In the genomic region with DNA sequence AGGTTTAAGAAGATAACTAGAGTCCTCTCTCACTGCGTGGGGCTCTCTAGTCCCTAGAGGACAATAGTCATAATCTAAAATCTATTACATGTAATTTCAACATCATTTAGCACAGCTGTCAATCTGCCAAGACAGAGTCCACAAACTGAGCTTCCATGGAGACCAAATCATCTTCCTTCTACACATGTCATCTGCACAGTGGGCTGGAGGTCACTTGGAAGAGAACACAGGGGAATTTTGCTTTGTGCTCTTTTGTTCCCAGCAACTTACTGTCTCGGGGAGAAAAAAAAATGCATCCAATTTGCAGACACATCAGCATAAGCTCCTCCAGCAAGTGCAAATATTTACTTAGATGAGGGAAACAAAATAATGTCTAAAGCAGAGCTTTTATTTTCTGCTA, we compare ENCODE assay signal across 16 mouse cellular contexts.
A peak's percentile ranks its signal among the peaks of the same experiment; 100 is the strongest.
DNase-seq lines count a peak whose midpoint lies in the region; ATAC-seq and TF ChIP-seq lines count a peak whose summit lies in the region.
"Had no signal": no experiment of that assay in that cellular context is flagged by ENCODE, and none has a peak within 500 bp of the region (broad histone marks: within the 10 kb centered on the region; RNA-seq: fewer than 3 reads in every experiment).

No protein-coding gene starts in this region.

- no peak for ATAC-seq in embryonic facial prominence, embryonic 14.5 days (ENCODE audit: low read depth)
- no peak for ATAC-seq in hindbrain, postnatal 0 days
- no peak for ATAC-seq in hindbrain, embryonic 16.5 days
- ATAC-seq in midbrain, postnatal 0 days (ENCODE audit: low FRiP score) = no peak
- ATAC-seq: CD4-positive, CD25-positive, alpha-beta regulatory T cell, adult 4 months had no signal

- WGBS in embryonic facial prominence, embryonic 14.5 days = 53% methylated on average over 2 of the region's 2 CpGs
- 71% methylated on average over 2 of the region's 2 CpGs for WGBS in embryonic facial prominence, embryonic 10.5 days
- WGBS in hindbrain, postnatal 0 days = 22% methylated on average over 2 of the region's 2 CpGs
- 23% methylated on average over 2 of the region's 2 CpGs for WGBS in hindbrain, embryonic 16.5 days
- 21% methylated on average over 2 of the region's 2 CpGs for WGBS in midbrain, postnatal 0 days

- H3K27ac ChIP-seq in embryonic facial prominence, embryonic 14.5 days (replicated peaks; ENCODE audit: low read depth, low read length) = no peak overlapping the region
- H3K27ac ChIP-seq in embryonic facial prominence, embryonic 10.5 days (replicated peaks) = no peak overlapping the region
- no peak overlapping the region for H3K27ac ChIP-seq in hindbrain, postnatal 0 days
- no peak overlapping the region for H3K27ac ChIP-seq in hindbrain, embryonic 16.5 days (ENCODE audit: low read depth, low read length)
- H3K27ac ChIP-seq in midbrain, postnatal 0 days (ENCODE audit: low read depth, low read length) = no peak overlapping the region
- H3K27ac ChIP-seq: heart, embryonic 13.5 days; liver, embryonic 15.5 days had no signal

- no peaks in the 10 kb centered on the region for H3K36me3 ChIP-seq in embryonic facial prominence, embryonic 14.5 days (ENCODE audit: control insufficient read depth, insufficient read depth, low read length)
- H3K36me3 ChIP-seq in embryonic facial prominence, embryonic 10.5 days (replicated peaks) = no peaks in the 10 kb centered on the region
- no peaks in the 10 kb centered on the region for H3K36me3 ChIP-seq in hindbrain, postnatal 0 days (ENCODE audit: insufficient read depth, low read length)
- H3K36me3 ChIP-seq in hindbrain, embryonic 16.5 days (ENCODE audit: control insufficient read depth, insufficient read depth, low read length) = no peaks in the 10 kb centered on the region
- H3K36me3 ChIP-seq in midbrain, postnatal 0 days (ENCODE audit: insufficient read depth, low read length) = no peaks in the 10 kb centered on the region
- H3K36me3 ChIP-seq: heart, embryonic 13.5 days; liver, embryonic 15.5 days had no signal

- no peak overlapping the region for H3K9ac ChIP-seq in embryonic facial prominence, embryonic 14.5 days (ENCODE audit: low read depth, low read length)
- H3K9ac ChIP-seq in hindbrain, postnatal 0 days (replicated peaks; ENCODE audit: low read length) = no peak overlapping the region
- no peak overlapping the region for H3K9ac ChIP-seq in hindbrain, embryonic 16.5 days (ENCODE audit: low read depth, low read length)
- no peak overlapping the region for H3K9ac ChIP-seq in midbrain, postnatal 0 days (replicated peaks; ENCODE audit: low read length, poor library complexity, severe bottlenecking)
- H3K9ac ChIP-seq: heart, embryonic 13.5 days; liver, embryonic 15.5 days had no signal

- no peak overlapping the region for H3K4me3 ChIP-seq in embryonic facial prominence, embryonic 14.5 days (ENCODE audit: low read depth, low read length)
- no peak overlapping the region for H3K4me3 ChIP-seq in embryonic facial prominence, embryonic 10.5 days
- no peak overlapping the region for H3K4me3 ChIP-seq in hindbrain, postnatal 0 days (ENCODE audit: low read length)
- H3K4me3 ChIP-seq in hindbrain, embryonic 16.5 days (ENCODE audit: low read length) = no peak overlapping the region
- H3K4me3 ChIP-seq in midbrain, postnatal 0 days (ENCODE audit: low read depth, low read length) = no peak overlapping the region
- H3K4me3 ChIP-seq: heart, embryonic 13.5 days; liver, embryonic 15.5 days had no signal

- no peak overlapping the region for H3K4me2 ChIP-seq in embryonic facial prominence, embryonic 14.5 days (ENCODE audit: low read depth, low read length)
- H3K4me2 ChIP-seq in hindbrain, postnatal 0 days (ENCODE audit: low read depth, low read length) = no peak overlapping the region
- H3K4me2 ChIP-seq in hindbrain, embryonic 16.5 days (ENCODE audit: low read length) = no peak overlapping the region
- H3K4me2 ChIP-seq in midbrain, postnatal 0 days (ENCODE audit: low read depth, low read length, poor library complexity, severe bottlenecking) = no peak overlapping the region
- H3K4me2 ChIP-seq: heart, embryonic 13.5 days; liver, embryonic 15.5 days had no signal

- no peaks in the 10 kb centered on the region for H3K27me3 ChIP-seq in embryonic facial prominence, embryonic 14.5 days (replicated peaks; ENCODE audit: control insufficient read depth, insufficient read depth, low read length)
- no peaks in the 10 kb centered on the region for H3K27me3 ChIP-seq in embryonic facial prominence, embryonic 10.5 days (replicated peaks; ENCODE audit: low read depth, poor library complexity, severe bottlenecking)
- no peaks in the 10 kb centered on the region for H3K27me3 ChIP-seq in hindbrain, postnatal 0 days (ENCODE audit: insufficient read depth, low read length)
- no peaks in the 10 kb centered on the region for H3K27me3 ChIP-seq in hindbrain, embryonic 16.5 days (replicated peaks; ENCODE audit: control insufficient read depth, insufficient read depth, low read length)
- H3K27me3 ChIP-seq in midbrain, postnatal 0 days (ENCODE audit: insufficient read depth, low read length) = no peaks in the 10 kb centered on the region
- H3K27me3 ChIP-seq: heart, embryonic 13.5 days; liver, embryonic 15.5 days had no signal

- no peaks in the 10 kb centered on the region for H3K4me1 ChIP-seq in embryonic facial prominence, embryonic 14.5 days (ENCODE audit: control insufficient read depth, insufficient read depth, low read length)
- no peaks in the 10 kb centered on the region for H3K4me1 ChIP-seq in embryonic facial prominence, embryonic 10.5 days
- H3K4me1 ChIP-seq in hindbrain, postnatal 0 days (ENCODE audit: insufficient read depth, low read length) = no peaks in the 10 kb centered on the region
- H3K4me1 ChIP-seq in hindbrain, embryonic 16.5 days (ENCODE audit: control insufficient read depth, insufficient read depth, low read depth, low read length) = no peaks in the 10 kb centered on the region
- no peaks in the 10 kb centered on the region for H3K4me1 ChIP-seq in midbrain, postnatal 0 days (ENCODE audit: insufficient read depth, low read length)
- H3K4me1 ChIP-seq: heart, embryonic 13.5 days; liver, embryonic 15.5 days had no signal

- H3K9me3 ChIP-seq in embryonic facial prominence, embryonic 14.5 days (ENCODE audit: control insufficient read depth, low read length) = no peaks in the 10 kb centered on the region
- no peaks in the 10 kb centered on the region for H3K9me3 ChIP-seq in embryonic facial prominence, embryonic 10.5 days
- H3K9me3 ChIP-seq in hindbrain, postnatal 0 days (ENCODE audit: low read length) = no peaks in the 10 kb centered on the region
- H3K9me3 ChIP-seq in hindbrain, embryonic 16.5 days (ENCODE audit: control insufficient read depth, low read length) = no peaks in the 10 kb centered on the region
- H3K9me3 ChIP-seq in midbrain, postnatal 0 days (ENCODE audit: low read length) = no peaks in the 10 kb centered on the region
- H3K9me3 ChIP-seq: heart, embryonic 13.5 days; liver, embryonic 15.5 days had no signal

- DNase-seq in embryonic facial prominence, embryonic 14.5 days (ENCODE audit: low spot score) = peak; percentile 0
- DNase-seq in embryonic facial prominence, embryonic 10.5 days (ENCODE audit: low spot score) = no peak
- peak; percentile 25 for DNase-seq in hindbrain, postnatal 0 days (ENCODE audit: low spot score)
- peak; percentile 46 for DNase-seq in MN1 (ENCODE audit: low spot score)
- DNase-seq in midbrain, postnatal 0 days (ENCODE audit: low spot score) = peak; percentile 28
- no peak for DNase-seq in cerebellum, adult 11-12 months
- DNase-seq: cerebellum, adult 8-10 months; kidney, adult 2 months; kidney, postnatal 10 days; layer of hippocampus, postnatal 36 days; lung, postnatal 14 days; thymus, postnatal 14 days had no signal

- TF ChIP-seq CTCF in hindbrain, postnatal 0 days (IDR thresholded peaks at IDR 0.05; ENCODE audit: low read depth) = no peak
- TF ChIP-seq CTCF in midbrain, postnatal 0 days (IDR thresholded peaks at IDR 0.05) = no peak

Comparison
In these comparisons a context has a peak if more than half of its experiments do, and no peak if none do; other contexts are left out.
1. DNase-seq: peak in embryonic facial prominence, embryonic 14.5 days (single experiment), hindbrain, postnatal 0 days (single experiment), MN1 (single experiment) and midbrain, postnatal 0 days (single experiment); none in embryonic facial prominence, embryonic 10.5 days (single experiment) and cerebellum, adult 11-12 months (single experiment).